23 mouse cellular contexts compared by ENCODE assay signal in the genomic region with DNA sequence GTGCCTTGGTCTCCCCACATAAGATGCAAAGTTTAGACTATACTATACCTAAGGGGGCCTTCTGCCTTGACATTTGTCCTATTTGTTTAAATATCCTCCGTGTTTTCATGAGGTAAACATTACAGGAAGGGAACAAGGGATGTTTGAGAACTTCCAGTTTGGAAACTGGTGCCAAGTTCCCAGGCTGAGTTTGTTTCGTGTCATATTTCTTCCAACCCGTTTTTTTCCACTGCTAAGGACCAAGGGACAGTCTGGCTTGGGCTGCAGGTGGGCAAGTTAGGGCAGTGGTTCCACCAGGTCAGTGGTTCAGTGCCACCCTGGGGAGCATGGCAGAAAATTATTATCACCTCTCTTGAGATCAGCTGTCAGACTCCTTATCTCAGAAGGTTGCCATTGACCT.
DNase-seq lines count a peak whose midpoint lies in the region; ATAC-seq and TF ChIP-seq lines count a peak whose summit lies in the region.
"Had no signal": no experiment of that assay in that cellular context is flagged by ENCODE, and none has a peak within 500 bp of the region (broad histone marks: within the 10 kb centered on the region; RNA-seq: fewer than 3 reads in every experiment).

No protein-coding gene starts in this region.

- ATAC-seq in liver, embryonic 12.5 days: no peak
- ATAC-seq: activated CD4-positive, CD25-positive, alpha-beta regulatory T cell, adult 4 months; forebrain, embryonic 14.5 days; Patski had no signal

- H3K27me3 ChIP-seq in kidney, adult 2 months (replicated peaks; ENCODE audit: control insufficient read depth, insufficient read depth, low read length): no peaks in the 10 kb centered on the region
- H3K27me3 ChIP-seq in liver, adult 2 months (ENCODE audit: control insufficient read depth, insufficient read depth, low read length): no peaks in the 10 kb centered on the region
- H3K27me3 ChIP-seq in liver, embryonic 12.5 days (replicated peaks): 0 out of 2 replicates have a peak, but pooled peaks cover 6% of the 10 kb centered on the region
- H3K27me3 ChIP-seq: CH12.LX, Patski had no signal

- 29% methylated on average over 3 of the region's 3 CpGs for WGBS in kidney, adult 2 months
- WGBS in liver, adult 2 months: 9% methylated on average over 3 of the region's 3 CpGs
- 38% methylated on average over 3 of the region's 3 CpGs for WGBS in liver, embryonic 12.5 days (ENCODE audit: insufficient replicate concordance)

- no peak for TF ChIP-seq CTCF in kidney, adult 2 months (conservative IDR thresholded peaks at IDR 0.05; ENCODE audit: insufficient read depth, insufficient read length, low read depth, low read length)
- no peak for TF ChIP-seq CTCF in liver, adult 2 months (IDR thresholded peaks at IDR 0.05; ENCODE audit: low read depth, low read length)

- no peaks in the 10 kb centered on the region for H3K79me2 ChIP-seq in liver, adult 2 months (ENCODE audit: control insufficient read depth, insufficient read depth, low read length)

- no peak for TF ChIP-seq POLR2A in kidney, adult 2 months (IDR thresholded peaks at IDR 0.05; ENCODE audit: low read depth, low read length)
- no peak for TF ChIP-seq POLR2A in liver, adult 2 months (IDR thresholded peaks at IDR 0.05; ENCODE audit: extremely low read depth, insufficient read depth, low read length)

- peak; percentile 6 for DNase-seq in kidney, adult 2 months
- DNase-seq in kidney, adult 8-10 months: no peak
- DNase-seq in liver, adult 2 months (ENCODE audit: extremely low read depth, low read depth, low spot score): peak; percentile 0
- DNase-seq in urinary bladder, postnatal 14 days (ENCODE audit: low spot score): peak; percentile 3
- DNase-seq in urinary bladder, postnatal 10 days (ENCODE audit: low spot score): no peak
- no peak for DNase-seq in ovary, adult 18-20 months (ENCODE audit: low spot score)
- DNase-seq in adrenal gland, postnatal 25 days: no peak
- DNase-seq: adrenal gland, adult 2 months; adrenal gland, postnatal 36 days; cerebellum, adult 2 months; cerebellum, postnatal 10 days; gastrocnemius, adult 2 months; gastrocnemius, postnatal 25 days; heart, postnatal 10 days; heart, postnatal 4 days had no signal

- no peak overlapping the region for H3K4me3 ChIP-seq in kidney, adult 2 months (ENCODE audit: insufficient read depth, low read depth, low read length)
- no peak overlapping the region for H3K4me3 ChIP-seq in liver, adult 2 months (ENCODE audit: insufficient read depth, low read depth, low read length)
- H3K4me3 ChIP-seq in liver, embryonic 12.5 days: no peak overlapping the region
- H3K4me3 ChIP-seq: embryonic facial prominence, embryonic 10.5 days; gastrocnemius, adult 2 months; heart, embryonic 10.5 days; hindbrain, embryonic 12.5 days had no signal

- H3K4me2 ChIP-seq in liver, embryonic 12.5 days: no peak overlapping the region
- H3K4me2 ChIP-seq: hindbrain, embryonic 12.5 days had no signal

- no peak overlapping the region for H3K9ac ChIP-seq in liver, adult 2 months (ENCODE audit: low read depth, low read length)
- H3K9ac ChIP-seq in liver, embryonic 12.5 days: no peak overlapping the region
- H3K9ac ChIP-seq: hindbrain, embryonic 12.5 days had no signal

- H3K27ac ChIP-seq in kidney, adult 2 months (ENCODE audit: insufficient read depth, low read depth, low read length): peak overlapping the region; percentile 68
- H3K27ac ChIP-seq in liver, adult 2 months (replicated peaks; ENCODE audit: insufficient read depth, low read depth, low read length): no peak overlapping the region
- H3K27ac ChIP-seq in liver, embryonic 12.5 days: no peak overlapping the region
- H3K27ac ChIP-seq: embryonic facial prominence, embryonic 10.5 days; gastrocnemius, adult 2 months; heart, embryonic 10.5 days; hindbrain, embryonic 12.5 days had no signal

- H3K9me3 ChIP-seq in liver, embryonic 12.5 days (replicated peaks): no peaks in the 10 kb centered on the region
- H3K9me3 ChIP-seq: embryonic facial prominence, embryonic 10.5 days; heart, embryonic 10.5 days; hindbrain, embryonic 12.5 days had no signal

- H3K36me3 ChIP-seq in kidney, adult 2 months (ENCODE audit: control insufficient read depth, insufficient read depth, low read length): no peaks in the 10 kb centered on the region
- no peaks in the 10 kb centered on the region for H3K36me3 ChIP-seq in liver, adult 2 months (ENCODE audit: control insufficient read depth, insufficient read depth, low read length)
- H3K36me3 ChIP-seq in liver, embryonic 12.5 days: no peaks in the 10 kb centered on the region
- H3K36me3 ChIP-seq: embryonic facial prominence, embryonic 10.5 days; heart, embryonic 10.5 days; hindbrain, embryonic 12.5 days had no signal

- no peaks in the 10 kb centered on the region for H3K4me1 ChIP-seq in kidney, adult 2 months (ENCODE audit: control insufficient read depth, insufficient read depth, low read length)
- no peaks in the 10 kb centered on the region for H3K4me1 ChIP-seq in liver, adult 2 months (ENCODE audit: control insufficient read depth, insufficient read depth, low read length)
- no peaks in the 10 kb centered on the region for H3K4me1 ChIP-seq in liver, embryonic 12.5 days
- H3K4me1 ChIP-seq: embryonic facial prominence, embryonic 10.5 days; heart, embryonic 10.5 days; hindbrain, embryonic 12.5 days had no signal

Comparison
In these comparisons a context has a peak if more than half of its experiments do, and no peak if none do; other contexts are left out.
1. DNase-seq: peak in kidney, adult 2 months (single experiment), liver, adult 2 months (single experiment) and urinary bladder, postnatal 14 days (single experiment); none in kidney, adult 8-10 months (0 of 2), urinary bladder, postnatal 10 days (single experiment), ovary, adult 18-20 months (single experiment) and adrenal gland, postnatal 25 days (single experiment).